Mouse (Mus musculus): ENCODE results near the gene Fibp.

The Fibp gene

DNA sequence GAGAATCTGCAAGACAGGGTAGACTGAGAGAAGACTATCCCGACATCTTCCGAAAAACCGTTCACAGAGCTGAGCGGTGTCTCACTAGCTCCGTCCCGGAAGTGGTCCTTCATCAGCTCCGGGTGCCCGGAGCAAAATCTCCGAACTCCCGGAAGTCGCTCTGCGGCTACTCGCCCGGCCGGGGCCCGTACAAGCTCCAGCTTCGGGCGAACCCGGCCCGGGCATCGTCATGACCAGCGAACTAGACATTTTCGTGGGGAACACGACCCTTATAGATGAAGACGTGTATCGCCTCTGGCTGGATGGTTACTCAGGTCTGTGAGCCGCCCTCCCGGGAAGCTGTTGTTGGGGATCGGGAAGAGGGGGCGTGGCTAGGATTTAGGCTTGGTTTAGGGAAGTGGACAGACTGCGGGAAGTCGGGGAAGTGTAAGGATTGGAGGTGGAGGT lies at the start of gene Fibp:
Fibp (plus strand) TSS at position 151 of the 447 bp plus-strand sequence.
- peak; percentile 89 for DNase-seq (ENCODE audit: low read depth, low spot score)

DNA sequence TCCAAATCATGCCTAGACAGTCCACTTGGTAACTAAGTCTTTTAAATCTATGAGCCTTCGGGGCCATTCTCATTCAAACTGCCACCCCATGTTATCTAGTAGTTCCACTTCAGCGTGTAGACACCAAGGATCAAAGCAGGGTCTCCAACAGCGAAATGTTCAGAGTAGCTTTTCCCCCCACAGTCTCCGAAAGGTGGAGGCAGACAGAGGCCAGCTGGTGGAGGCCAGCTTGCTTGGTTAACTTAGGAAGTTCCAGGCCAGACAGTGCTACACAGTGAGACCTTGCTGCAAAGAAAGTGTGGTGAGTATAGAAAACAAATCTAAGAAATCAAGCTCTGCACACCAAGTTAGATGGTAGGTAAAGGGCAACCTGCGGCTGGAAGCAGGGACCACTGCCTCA lies 49.8 kb upstream of the Fibp start:
- no peak for DNase-seq (ENCODE audit: low read depth, low spot score)

GRCm38 (mm10) chr19:5411961-5412360 lies 48.5 kb upstream of the Fibp start:
- DNase-seq (ENCODE audit: low read depth, low spot score) = no peak

- DNase-seq (ENCODE audit: low read depth, low spot score) = no peak
Observed at GRCm38 (mm10) chr19:5413840-5414239, 46.6 kb upstream of the Fibp start.

- no peak for DNase-seq (ENCODE audit: low read depth, low spot score)
Observed at GRCm38 (mm10) chr19:5414534-5414957, 45.9 kb upstream of the Fibp start.

DNA sequence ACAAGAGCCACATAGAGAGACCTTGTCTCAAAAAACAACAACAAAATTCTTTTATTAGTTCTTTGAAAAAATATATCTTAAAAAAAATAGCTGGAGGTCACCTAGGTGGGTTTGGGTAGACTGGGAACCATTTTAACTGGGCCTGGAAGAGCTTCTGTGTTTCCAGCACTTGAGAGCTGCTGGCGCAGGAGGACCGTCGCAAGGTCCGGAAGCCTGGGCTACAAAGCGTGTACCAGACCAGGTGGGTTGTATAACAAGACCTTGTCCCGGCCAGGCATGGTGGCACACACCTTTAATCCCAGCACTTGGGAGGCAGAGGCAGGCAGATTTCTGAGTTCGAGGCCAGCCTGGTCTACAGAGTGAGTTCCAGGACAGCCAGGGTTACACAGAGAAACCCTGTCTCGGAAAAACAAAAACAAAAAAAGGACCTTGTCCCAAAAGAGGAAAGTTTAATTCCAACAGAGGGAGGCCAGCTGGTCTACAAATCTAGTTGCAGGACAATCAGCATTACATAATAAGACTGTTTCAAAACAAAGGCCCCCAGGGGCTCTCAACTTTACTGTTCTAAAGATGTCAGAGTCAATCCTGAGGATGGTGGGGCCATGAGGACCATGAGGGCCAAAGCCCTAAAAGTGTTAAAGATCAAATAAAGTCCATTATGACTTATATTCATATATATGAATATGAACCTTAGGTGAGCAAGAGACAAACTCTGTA lies 41.5 kb upstream of the Fibp start:
- DNase-seq (ENCODE audit: low read depth, low spot score) = no peak

DNA sequence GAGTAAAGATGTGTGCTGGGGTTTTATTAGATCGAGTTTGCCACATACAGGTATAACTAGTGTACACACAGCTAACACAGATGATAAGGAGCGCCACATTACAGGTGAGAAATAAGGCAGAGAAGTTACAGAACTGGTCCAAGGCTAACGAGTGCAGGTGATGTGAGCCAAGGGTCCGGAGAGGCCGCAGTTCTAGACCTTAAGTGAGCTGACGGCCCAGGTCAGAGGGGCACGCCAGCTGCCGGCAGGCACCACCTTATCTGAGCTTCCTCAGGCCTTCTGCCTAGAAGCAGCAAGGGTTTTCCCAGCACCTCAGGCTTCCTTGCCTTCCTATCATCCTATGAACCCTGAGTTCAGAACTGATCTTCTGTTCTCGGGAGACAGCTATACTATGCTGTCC lies 40.8 kb upstream of the Fibp start:
- DNase-seq (ENCODE audit: low read depth, low spot score) = no peak

- DNase-seq (ENCODE audit: low read depth, low spot score) = no peak
Observed at GRCm38 (mm10) chr19:5420579-5420978, 39.8 kb upstream of the Fibp start.

DNA sequence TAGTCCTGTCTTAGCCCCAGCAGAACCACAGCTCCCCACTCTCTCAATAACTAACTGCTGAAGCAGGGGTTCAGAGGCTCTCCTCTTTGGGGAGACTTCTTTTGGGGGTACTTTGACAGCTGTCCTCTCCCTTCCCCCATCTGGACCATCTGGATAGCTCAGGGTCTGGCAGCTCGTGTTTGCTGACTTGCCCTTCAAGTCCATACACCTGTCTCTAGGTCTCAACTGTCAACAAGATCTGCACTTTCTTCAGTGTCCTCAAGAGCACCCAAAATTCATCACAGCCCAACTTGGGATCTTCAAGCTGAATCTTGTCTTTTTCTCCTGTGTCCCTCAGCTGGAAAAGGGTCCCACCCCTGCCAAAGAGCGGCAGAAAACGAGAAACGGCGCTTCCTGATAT lies 38.6 kb upstream of the Fibp start:
- DNase-seq (ENCODE audit: low read depth, low spot score) = no peak

GRCm38 (mm10) chr19:5422267-5422666 lies 38.1 kb upstream of the Fibp start:
- DNase-seq (ENCODE audit: low read depth, low spot score) = no peak

DNA sequence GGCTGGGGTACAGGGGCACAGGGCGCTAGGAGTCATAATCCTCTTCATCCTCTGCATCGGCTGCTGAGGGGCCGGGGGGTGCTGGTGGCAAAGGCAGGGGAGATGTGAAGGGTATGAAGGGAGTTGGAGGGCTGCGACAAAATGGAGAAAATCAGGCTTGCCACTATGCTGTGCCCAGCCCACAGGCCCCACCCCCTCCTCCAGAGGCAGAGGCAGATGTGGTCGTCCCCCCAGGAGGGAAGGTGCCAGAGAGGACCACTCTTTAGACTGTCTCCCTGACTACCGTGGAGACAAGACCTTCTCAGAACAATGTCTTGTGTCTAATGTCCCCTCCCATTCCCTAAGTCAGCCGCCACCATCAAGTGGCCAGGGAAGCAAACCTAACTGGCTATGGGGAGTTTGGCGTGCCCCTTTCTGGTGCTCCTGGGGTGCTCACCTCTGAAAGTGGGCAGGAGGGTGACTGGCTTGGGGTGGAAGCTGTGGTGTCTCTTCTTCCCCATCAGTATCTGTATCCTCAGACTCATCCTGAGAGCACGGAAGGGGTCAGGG lies 37.4 kb upstream of the Fibp start:
- no peak for DNase-seq (ENCODE audit: low read depth, low spot score)

DNA sequence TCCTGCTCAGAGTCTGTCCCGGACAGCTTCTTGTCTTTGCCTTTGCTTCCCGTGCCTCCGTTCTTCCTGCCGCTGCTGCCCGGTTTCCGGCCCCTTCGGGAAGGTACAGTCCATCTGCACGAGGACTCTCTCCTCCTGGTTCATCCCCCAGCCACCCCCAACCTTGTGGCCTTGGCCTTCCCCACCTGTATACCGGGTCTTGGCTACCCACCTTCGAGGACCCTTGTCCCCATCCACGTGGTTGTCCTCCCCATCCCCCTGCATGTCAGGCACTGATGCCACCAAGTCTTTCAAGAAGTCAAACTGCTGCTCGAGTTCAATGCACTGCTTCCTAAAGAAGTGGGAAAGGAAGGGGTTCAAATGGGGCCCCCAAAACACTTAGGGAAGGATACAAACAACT lies 36.9 kb upstream of the Fibp start:
- DNase-seq (ENCODE audit: low read depth, low spot score) = no peak

- peak; percentile 67 for DNase-seq (ENCODE audit: low read depth, low spot score)
Observed at GRCm38 (mm10) chr19:5424092-5424781, 36.2 kb upstream of the Fibp start.

DNA sequence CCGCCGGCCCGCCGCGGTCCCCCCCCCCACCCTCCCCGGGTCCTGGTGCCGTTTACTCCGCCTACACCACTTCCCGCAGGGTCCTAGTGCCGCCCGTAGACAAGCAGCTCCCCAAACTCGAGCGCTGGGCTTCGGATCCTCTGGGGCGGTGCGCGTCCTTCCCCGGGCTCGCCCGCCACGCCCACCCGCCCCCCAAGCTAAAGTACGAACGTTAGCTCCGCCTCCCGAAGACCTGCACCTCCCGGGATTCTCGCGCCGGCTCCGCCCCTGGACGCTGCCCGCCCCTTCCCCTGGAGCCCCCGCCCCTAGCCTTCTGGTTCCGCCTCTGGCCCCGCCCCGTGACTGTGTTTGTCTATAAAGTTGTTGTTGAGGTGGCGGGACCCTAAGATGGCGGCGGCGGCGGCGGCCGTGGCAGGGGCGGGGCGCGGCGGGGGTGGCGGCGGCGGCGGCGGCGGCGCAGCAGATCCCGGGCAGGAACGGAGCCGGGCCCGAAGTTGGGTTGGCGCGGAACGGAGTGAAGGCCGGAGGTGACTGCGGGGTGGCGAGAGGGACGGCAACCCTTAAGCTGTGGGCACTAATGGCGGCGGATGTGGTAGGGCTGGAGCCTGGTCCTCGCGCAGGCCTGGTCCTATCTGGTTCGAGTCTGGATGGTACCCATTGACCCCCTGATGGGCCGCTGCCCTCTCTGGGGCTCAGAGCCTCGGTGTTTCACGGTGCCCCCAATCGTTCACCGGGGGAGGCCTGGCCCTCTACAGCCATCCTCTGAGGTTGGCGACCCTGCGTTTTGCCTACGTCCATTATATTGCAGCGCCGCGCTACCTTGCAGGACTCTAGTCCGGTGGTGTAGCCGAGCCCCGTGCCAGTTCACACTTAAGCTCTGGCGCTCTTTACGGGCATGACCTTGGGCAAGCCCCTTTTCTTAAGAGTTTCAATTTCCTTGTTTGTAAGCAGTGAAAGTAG lies 35.4 kb upstream of the Fibp start, which contains the start of the genes Drap1 and AI837181:
Drap1 (minus strand) TSS at position 198 of the 960 bp plus-strand sequence.
AI837181 (plus strand) TSS at position 363 of the 960 bp plus-strand sequence.
- peak; percentile 98 for DNase-seq (ENCODE audit: low read depth, low spot score)

DNA sequence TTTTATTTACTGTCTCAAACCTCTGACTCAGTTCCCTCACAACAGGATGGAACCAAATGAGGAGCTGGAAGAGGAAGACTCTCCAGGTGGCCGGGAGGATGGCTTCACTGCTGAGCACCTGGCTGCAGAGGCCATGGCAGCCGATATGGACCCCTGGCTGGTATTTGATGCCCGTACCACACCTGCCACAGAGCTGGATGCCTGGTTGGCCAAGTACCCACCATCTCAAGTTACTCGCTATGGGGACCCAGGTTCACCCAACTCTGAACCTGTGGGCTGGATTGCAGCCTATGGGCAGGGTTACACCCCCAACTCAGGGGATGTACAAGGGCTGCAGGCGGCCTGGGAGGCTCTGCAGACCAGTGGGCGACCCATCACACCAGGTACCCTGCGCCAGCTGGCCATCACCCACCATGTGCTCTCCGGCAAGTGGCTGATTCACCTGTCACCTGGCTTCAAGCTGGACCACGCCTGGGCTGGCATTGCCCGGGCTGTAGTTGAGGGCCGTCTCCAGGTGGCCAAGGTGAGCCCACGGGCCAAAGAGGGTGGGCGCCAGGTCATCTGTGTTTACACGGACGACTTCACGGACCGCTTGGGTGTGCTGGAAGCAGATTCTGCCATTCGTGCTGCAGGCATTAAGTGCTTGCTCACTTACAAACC lies 34.4 kb upstream of the Fibp start:
- DNase-seq (ENCODE audit: low read depth, low spot score) = no peak

DNA sequence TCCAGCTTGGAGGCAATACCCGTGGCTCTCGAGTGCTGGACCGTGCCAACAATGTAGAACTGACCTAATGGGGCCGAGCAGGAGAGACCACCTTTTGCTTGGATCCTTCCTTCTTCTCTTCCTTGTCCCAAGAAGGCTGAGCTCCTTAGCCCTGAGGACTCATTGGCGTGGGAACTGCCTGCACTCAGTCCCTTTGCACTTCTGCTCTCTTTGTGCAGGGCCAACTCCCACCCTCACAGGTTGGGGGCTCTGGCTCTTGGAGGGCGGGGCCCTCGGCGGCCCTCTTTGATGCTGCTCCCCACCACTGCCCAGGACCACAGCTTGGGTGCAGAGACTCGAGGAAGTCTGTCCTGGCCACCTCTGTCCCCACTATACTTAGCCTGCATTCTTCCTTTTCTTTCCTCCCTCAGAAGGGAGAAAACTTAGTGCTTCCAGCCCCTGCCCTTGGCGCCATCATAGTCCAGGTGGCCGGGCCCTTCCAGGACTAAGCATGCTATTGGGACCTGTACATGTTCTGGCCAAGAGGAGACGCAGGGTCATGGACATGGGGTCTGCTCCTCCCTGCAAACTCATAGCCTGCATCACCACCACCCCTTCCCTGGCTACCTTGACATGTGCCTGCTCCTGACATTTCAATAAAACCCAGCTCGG lies 33.6 kb upstream of the Fibp start:
- no peak for DNase-seq (ENCODE audit: low read depth, low spot score)

DNA sequence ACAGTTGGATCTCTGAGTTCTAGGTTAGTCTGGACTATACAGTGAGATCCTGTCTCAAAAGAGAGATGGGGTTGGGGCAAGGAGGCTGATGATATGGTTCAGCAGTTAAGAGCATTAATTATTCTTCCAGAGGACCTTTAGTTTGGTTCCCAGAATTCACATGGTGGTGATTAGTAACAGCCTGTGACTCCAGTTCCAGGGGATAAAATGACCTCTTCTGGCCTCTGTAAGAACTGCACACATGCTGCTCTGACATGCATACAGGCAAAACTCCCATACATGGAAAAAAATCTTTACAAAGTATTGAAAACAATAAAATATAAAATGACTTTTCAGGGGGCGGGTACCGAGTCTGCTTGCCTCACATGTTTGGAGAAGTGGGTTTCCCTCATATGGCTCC lies 32.3 kb upstream of the Fibp start:
- peak; percentile 56 for DNase-seq (ENCODE audit: low read depth, low spot score)

DNA sequence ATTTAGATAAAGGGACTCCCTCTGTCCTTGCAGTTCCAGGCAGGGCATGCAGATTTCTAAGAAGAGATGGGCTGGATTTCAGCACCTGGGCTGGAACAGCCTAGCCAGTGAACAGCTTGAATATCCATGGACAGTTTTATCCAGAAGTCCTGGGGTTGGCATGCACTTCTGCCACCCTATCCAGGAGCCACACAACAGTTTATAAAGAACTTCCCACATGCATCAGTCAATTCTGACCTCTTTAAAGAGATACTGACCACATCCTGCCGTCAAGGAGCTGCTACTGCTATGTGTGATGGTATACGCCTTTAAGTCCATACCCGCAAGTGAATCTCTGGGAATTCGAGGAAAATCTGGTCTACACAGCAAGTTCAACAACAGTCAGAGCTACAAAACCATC lies 31.2 kb upstream of the Fibp start:
- no peak for DNase-seq (ENCODE audit: low read depth, low spot score)

GRCm38 (mm10) chr19:5429806-5430205 lies 30.6 kb upstream of the Fibp start:
- DNase-seq (ENCODE audit: low read depth, low spot score) = no peak

GRCm38 (mm10) chr19:5430408-5430807 lies 30.0 kb upstream of the Fibp start:
- DNase-seq (ENCODE audit: low read depth, low spot score) = no peak
